Mouse (Mus musculus): Measurements from ENCODE around the gene Alkbh4. TPM values are rescaled to one million over a fixed set of nuclear protein-coding genes. Genes with fewer than 3 reads are reported as not detected.

Gene Alkbh4
- 22.8 and 32.0 TPM in 2 replicates for polyA plus RNA-seq (2012; rRNA removed; ENCODE audit: low replicate concordance)

GRCm38 (mm10) chr5:136135571-136136291, at the start of gene Alkbh4, which contains the start of gene Lrwd1:
TSS of gene Alkbh4 (plus strand) at chr5:136136146.
TSS of gene Lrwd1 (minus strand) at chr5:136136074.

GRCm38 (mm10) chr5:136115891-136116783, 19.8 kb upstream of the Alkbh4 start, which contains the start of gene Polr2j:
TSS of gene Polr2j (plus strand) at chr5:136116631.

DNA sequence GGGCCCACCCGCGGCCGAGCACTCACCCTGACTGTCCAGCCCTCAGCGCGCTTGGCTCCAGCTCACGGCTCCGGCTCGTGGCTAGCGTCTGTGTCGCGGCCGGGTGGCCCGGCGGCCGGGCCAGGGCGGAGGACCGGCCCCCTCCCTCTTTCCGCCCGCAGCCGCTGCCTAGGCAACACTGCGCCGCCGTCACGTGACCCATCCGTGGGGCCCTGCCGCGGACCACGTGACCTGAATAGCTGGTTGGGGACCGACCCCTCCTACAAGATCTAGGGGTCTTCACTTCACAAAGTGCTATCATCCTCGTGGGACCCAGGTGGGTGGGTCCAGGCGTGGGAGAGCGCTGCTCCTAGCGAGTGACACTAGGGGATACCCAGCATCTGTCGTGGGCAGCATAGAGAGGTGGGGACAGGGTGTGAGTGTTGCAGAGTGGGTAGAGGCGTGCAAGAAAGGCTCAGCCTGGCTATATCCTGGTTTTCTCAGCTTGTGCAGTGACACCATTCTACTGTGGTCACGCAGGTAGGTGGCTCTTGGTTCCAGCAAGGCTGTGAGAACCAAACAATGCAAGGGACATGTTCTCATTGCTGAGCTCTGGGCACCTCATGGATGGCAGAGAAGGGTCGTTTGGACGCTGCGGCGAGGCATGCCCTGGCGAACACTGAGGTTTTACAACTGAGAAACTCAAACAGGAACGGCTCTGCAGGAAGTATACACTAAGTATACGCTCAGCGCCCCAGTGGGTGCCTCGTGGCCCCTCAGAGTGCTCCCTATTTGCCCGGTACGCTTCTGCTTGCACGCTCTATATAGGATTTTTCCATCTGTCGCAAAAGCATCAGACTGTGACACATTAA, 34.8 kb downstream of the Alkbh4 start, which contains the start of gene Orai2:
TSS of gene Orai2 (minus strand) at position 202 of the 851 bp plus-strand sequence.

Other genes with a start within 250 kb of the Alkbh4 start
- 278 and 369 TPM in 2 replicates for gene Hspb1, start 248.2 kb upstream of the Alkbh4 start, polyA plus RNA-seq (2012; rRNA removed; ENCODE audit: low replicate concordance)
- gene Ywhag, start 201.5 kb upstream of the Alkbh4 start, polyA plus RNA-seq (2012; rRNA removed; ENCODE audit: low replicate concordance): 172 and 216 TPM in 2 replicates
- gene Ssc4d, start 161.6 kb upstream of the Alkbh4 start, polyA plus RNA-seq (2012; rRNA removed; ENCODE audit: low replicate concordance): 8.7 and 11.4 TPM in 2 replicates
- gene Zp3, start 156.0 kb upstream of the Alkbh4 start, polyA plus RNA-seq (2012; rRNA removed; ENCODE audit: low replicate concordance): not detected in 2 replicates
- gene Dtx2, start 141.3 kb upstream of the Alkbh4 start, polyA plus RNA-seq (2012; rRNA removed; ENCODE audit: low replicate concordance): 42.7 and 70.4 TPM in 2 replicates
- 0.10 TPM in 1 of 2 replicates, not detected in the other for gene Upk3b, start 97.7 kb upstream of the Alkbh4 start, polyA plus RNA-seq (2012; rRNA removed; ENCODE audit: low replicate concordance)
- not detected in 2 replicates for gene Upk3bl, start 81.7 kb upstream of the Alkbh4 start, polyA plus RNA-seq (2012; rRNA removed; ENCODE audit: low replicate concordance)
- 33.3 and 41.5 TPM in 2 replicates for gene Rasa4, start 52.2 kb upstream of the Alkbh4 start, polyA plus RNA-seq (2012; rRNA removed; ENCODE audit: low replicate concordance)
- gene Polr2j, start 19.5 kb upstream of the Alkbh4 start, polyA plus RNA-seq (2012; rRNA removed; ENCODE audit: low replicate concordance): 32.0 and 57.2 TPM in 2 replicates
- gene Lrwd1, start 72 bp upstream of the Alkbh4 start, polyA plus RNA-seq (2012; rRNA removed; ENCODE audit: low replicate concordance): 30.5 and 45.7 TPM in 2 replicates
- 57.2 and 121 TPM in 2 replicates for gene Orai2, start 34.6 kb downstream of the Alkbh4 start, polyA plus RNA-seq (2012; rRNA removed; ENCODE audit: low replicate concordance)
- 6.7 and 9.3 TPM in 2 replicates for gene Prkrip1, start 62.8 kb downstream of the Alkbh4 start, polyA plus RNA-seq (2012; rRNA removed; ENCODE audit: low replicate concordance)
- 81.9 and 132 TPM in 2 replicates for gene Sh2b2, start 110.4 kb downstream of the Alkbh4 start, polyA plus RNA-seq (2012; rRNA removed; ENCODE audit: low replicate concordance)